Mouse (Mus musculus) T-cell, adult 66 days (primary cell): ENCODE data around the gene Proca1. TPM values are rescaled to one million over a fixed set of nuclear protein-coding genes. Genes with fewer than 3 reads are reported as not detected.

Source experiments
- total RNA-seq, 2 experiments: library from RNA; stranded (reverse); gene quantifications; 3 replicates in 1 of 2; 4 replicates in 1 of 2; pipeline ENCODE4 v1.2.4; 2023

The Proca1 gene
- not detected for total RNA-seq

GRCm38 (mm10) chr11:78193113-78193512 lies at the start of gene Proca1:
TSS of gene Proca1 (plus strand) at chr11:78193392.

GRCm38 (mm10) chr11:78164924-78165760 lies 28.1 kb upstream of the Proca1 start, which contains the start of gene Traf4:
TSS of gene Traf4 (minus strand) at chr11:78165589.

DNA sequence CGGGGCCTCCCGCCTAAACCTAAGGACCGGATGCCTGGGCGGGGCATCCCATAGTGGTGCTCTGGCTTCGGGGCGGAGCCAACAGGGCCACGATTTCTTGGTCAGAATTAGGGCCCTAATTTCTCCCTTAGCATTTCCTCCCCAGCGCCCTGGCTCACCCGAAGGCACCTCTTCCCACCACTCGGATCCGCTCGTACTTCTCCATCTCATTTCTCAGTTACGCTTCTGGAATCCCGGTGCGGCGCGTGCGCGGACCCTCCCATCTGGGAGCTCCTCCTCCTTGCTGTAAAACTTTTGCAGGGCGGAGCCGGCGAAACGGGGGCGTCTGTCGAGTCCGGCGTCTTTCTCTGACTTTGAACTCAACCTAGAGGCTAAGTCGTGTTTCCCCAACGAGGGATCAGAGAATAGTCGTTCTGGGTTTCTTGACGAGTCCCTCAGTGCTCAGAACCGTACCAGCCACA lies 16.8 kb upstream of the Proca1 start, which contains the start of the genes Nek8 and Tlcd1:
Gene Nek8, minus strand, starts transcription at position 274 of the 461 bp plus-strand sequence.
Gene Tlcd1, plus strand, starts transcription at position 310 of the 461 bp plus-strand sequence.

GRCm38 (mm10) chr11:78182961-78183844 lies 10.0 kb upstream of the Proca1 start, which contains the start of gene Rpl23a:
TSS of gene Rpl23a (minus strand) at chr11:78183584.

DNA sequence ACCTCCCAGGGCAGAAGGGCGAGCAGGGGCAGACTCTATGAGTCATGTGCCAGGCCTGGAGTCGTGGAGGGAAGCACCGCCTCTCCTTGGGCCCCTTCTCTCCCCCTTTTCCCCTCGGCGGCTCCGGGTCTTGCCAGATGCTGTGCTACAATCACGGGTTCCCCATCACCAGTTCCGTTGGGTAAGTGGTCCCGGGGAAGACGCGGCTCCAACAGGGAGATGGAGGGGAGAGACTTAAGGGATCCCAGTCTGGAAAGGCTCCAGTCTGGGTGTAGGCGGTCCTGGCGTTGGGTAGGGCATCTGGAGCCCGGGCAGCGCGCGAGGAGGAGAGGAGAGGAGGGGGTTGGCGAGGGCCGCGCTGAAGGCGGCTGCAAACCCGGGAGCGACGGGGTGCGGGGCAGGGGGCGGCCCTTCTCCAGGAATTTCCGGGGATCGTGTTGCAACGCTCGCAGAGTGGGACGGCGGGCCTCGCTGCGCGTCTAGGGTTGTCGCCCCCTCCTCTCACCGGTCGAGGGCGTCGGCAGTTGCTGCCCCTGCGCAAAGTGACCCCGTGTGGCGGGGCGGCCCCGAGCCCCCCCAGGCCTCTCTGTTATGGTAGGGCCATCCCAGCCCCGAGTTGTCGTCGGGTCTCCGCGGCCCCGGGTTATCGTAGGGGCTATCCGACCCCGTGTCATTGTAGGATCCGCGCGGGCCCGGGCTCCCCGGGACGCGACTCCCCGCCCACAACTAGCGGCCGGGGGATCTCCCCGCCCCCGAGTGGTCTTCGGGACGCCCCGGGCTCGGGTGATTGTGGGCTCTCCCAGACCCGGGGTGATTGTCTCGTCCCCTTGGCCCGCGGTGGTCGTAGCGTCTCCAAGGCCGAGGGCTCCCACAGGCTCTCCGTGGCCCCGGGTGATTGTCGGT lies 4.6 kb upstream of the Proca1 start, which contains the start of gene Rab34:
Gene Rab34, plus strand, starts transcription at position 100 of the 903 bp plus-strand sequence.

GRCm38 (mm10) chr11:78245627-78246317 lies 52.6 kb downstream of the Proca1 start, which contains the start of the genes Sdf2 and Supt6:
TSS of gene Sdf2 (plus strand) at chr11:78245746.
TSS of gene Supt6 (minus strand) at chr11:78245987.

Other genes starting within 250 kb of the Proca1 start
- gene Phf12, start 210.6 kb upstream of the Proca1 start, total RNA-seq: 100 to 1,000 TPM; 128 to 137 TPM
- 1 to 10 TPM; 3.8 to 5.0 TPM for gene Dhrs13, start 161.1 kb upstream of the Proca1 start, total RNA-seq
- gene Flot2, start 155.5 kb upstream of the Proca1 start, total RNA-seq: 10 to 100 TPM; 31.6 to 32.5 TPM
- 10 to 100 TPM; 27.6 to 32.2 TPM for gene Eral1, start 113.0 kb upstream of the Proca1 start, total RNA-seq
- gene Fam222b, start 98.7 kb upstream of the Proca1 start, total RNA-seq: 10 to 100 TPM; 17.5 to 20.0 TPM
- 10 to 100 TPM; 29.3 to 32.7 TPM for gene Traf4, start 27.8 kb upstream of the Proca1 start, total RNA-seq
- gene Nek8, start 16.7 kb upstream of the Proca1 start, total RNA-seq: 1 to 10 TPM; 6.8 to 10.0 TPM
- 1 to 10 TPM; 6.0 to 7.5 TPM for gene Tlcd1, start 16.7 kb upstream of the Proca1 start, total RNA-seq
- gene Rpl23a, start 9.8 kb upstream of the Proca1 start, total RNA-seq: 1,000 to 10,000 TPM; 3,453 to 3,575 TPM
- gene Rab34, start 5.0 kb upstream of the Proca1 start, total RNA-seq: 1 to 10 TPM in 1 of 2 experiments, not detected in 1; 1.1 TPM
- 10 to 100 TPM; 40.4 to 52.1 TPM for gene Sdf2, start 52.4 kb downstream of the Proca1 start, total RNA-seq
- gene Supt6, start 52.6 kb downstream of the Proca1 start, total RNA-seq: 10 to 100 TPM; 75.3 to 76.2 TPM
- 100 to 1,000 TPM; 115 to 134 TPM for gene 2610507B11Rik, start 68.4 kb downstream of the Proca1 start, total RNA-seq
- 1 to 10 TPM; 4.6 to 4.7 TPM for gene BC030499, start 97.4 kb downstream of the Proca1 start, total RNA-seq
- 1 to 10 TPM; 6.5 to 7.8 TPM for gene Spag5, start 108.1 kb downstream of the Proca1 start, total RNA-seq
- gene Aldoc, start 129.6 kb downstream of the Proca1 start, total RNA-seq: 10 to 100 TPM; 22.1 to 26.3 TPM
- gene Pigs, start 135.0 kb downstream of the Proca1 start, total RNA-seq: 10 to 100 TPM; 50.4 to 54.2 TPM
- gene Unc119, start 150.1 kb downstream of the Proca1 start, total RNA-seq: 10 to 100 TPM; 15.3 to 21.9 TPM
- not detected for gene Foxn1, start 193.2 kb downstream of the Proca1 start, total RNA-seq
- gene Slc13a2, start 228.8 kb downstream of the Proca1 start, total RNA-seq: not detected